Mouse (Mus musculus): ENCODE results near the gene Dguok.

The Dguok gene

DNA sequence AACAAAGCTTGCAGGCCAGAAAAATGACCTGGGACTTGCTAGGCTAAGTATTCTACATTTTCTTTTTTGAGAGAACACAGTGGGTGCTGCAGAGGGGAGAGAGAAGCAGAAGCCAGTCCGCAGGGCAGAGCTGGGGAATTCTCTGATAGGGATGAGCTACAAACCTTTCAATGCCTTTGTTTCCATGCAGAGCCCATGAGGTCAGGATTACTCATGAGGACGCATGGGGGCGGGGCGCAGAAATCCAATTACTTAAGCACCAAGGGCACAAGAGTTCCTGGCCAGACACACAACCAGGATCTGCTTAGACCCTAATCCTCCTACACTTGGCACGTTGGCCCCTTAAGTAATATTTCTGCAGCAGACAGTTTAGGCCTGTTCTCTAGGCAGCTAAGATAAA, 71.6 kb downstream of the Dguok start:
- DNase-seq (ENCODE audit: low read depth, low spot score) = no peak

DNA sequence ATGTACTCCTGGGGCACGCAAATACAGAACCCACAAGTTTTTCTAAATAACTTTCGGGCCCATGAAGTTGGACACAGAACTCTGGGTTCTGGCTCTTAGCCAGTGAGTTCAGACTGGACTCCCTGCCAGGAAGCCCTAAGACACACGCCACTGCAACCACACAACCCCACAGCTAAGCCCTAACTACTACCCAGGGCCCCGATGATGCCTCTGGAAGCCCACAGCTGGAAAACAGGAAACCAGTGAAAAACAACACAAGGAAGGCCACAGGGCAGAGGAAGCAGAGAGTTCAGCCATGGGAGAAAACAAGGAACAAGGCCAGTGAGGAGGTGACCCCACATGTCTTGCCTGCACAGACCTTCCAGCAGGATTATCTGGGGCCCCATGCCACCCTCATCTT, 73.2 kb downstream of the Dguok start:
- DNase-seq (ENCODE audit: low read depth, low spot score) = no peak

DNA sequence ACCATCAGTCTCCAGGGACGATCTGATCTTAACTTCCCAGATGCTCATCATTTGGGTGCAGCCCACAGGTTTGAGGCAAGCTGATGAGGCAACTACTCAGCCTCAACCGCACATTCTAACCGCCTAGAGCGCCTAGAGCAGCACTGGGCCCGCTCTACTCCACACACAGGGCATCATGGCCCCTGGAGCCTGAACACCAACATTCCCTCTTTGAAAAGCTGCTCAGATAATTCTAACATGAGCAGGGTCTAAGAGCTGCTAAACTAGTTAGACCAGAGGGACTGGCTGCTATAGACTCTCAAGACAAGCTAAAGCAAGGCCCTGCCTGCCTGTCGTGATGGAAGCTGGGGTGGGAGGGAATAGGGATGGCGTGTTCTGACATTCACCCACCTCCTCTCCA, 73.8 kb downstream of the Dguok start:
- no peak for DNase-seq (ENCODE audit: low read depth, low spot score)

Measured in embryo, embryonic 11.5 days (tissue).